Mouse (Mus musculus): ENCODE results near the gene Gm21244. TPM values are rescaled to one million over a fixed set of nuclear protein-coding genes. Genes with fewer than 3 reads are reported as not detected.
"Not testable (repeated sequence)": the region's sequence is repeated elsewhere in the genome, so short reads cannot be mapped to it uniquely, and the experiment has no call there.

Gm21244 gene
- polyA plus RNA-seq (2015; fragmentation: Nextera tagmentation; extraction: Ambion mirVana) = not detected in 2 replicates

GRCm38 (mm10) chrY:7169193-7169592 is at the start of gene Gm21244:
Gene Gm21244, minus strand, starts transcription at chrY:7169293.
- not testable (repeated sequence) for H3K9me3 ChIP-seq; H3K4me2 ChIP-seq (replicated peaks); H3K36me3 ChIP-seq; H3K9ac ChIP-seq; ATAC-seq; H3K27me3 ChIP-seq (replicated peaks); H3K4me3 ChIP-seq (replicated peaks); H3K4me1 ChIP-seq (replicated peaks); H3K27ac ChIP-seq
- no CpG with 5 or more reads among the region's 3 CpGs for WGBS

Other genes starting within 250 kb of the Gm21244 start
- not detected in 2 replicates for gene Gm28998, start 84.5 kb upstream of the Gm21244 start, polyA plus RNA-seq (2015; fragmentation: Nextera tagmentation; extraction: Ambion mirVana)
- not detected in 2 replicates for gene Gm21788, start 235.7 kb upstream of the Gm21244 start, polyA plus RNA-seq (2015; fragmentation: Nextera tagmentation; extraction: Ambion mirVana)